Mouse (Mus musculus) hindbrain, embryonic 15.5 days (tissue): ENCODE measurements at regions not wholly inside any gene's neighbourhood (a gene's known extent, or its start where the extent isn't known, plus 50 kb on each side); places are given as distances from the start of the nearest gene placed in this dataset.

Experiments used
- ATAC-seq: fragments of 200-750 bp; cut with Nextera tagmentation; 2 replicates; pipeline ENCODE4 v1.8.0; 2017; ENCODE audit warnings: low read depth, moderate number of reproducible peaks, moderate TSS enrichment; ENCODE audit not compliant: low FRiP score
- H3K27ac ChIP-seq: fragments of 300-500 bp; sonication (generic); replicated peaks from 2 replicates; pipeline ENCODE4 v1.5.1; 2015; ENCODE audit warnings: mild to moderate bottlenecking, inconsistent platforms
- H3K27me3 ChIP-seq: fragments of 300-500 bp; sonication (generic); 2 replicates; pipeline ENCODE4 v1.6.1; 2015; ENCODE audit warnings: control low read depth, inconsistent platforms
- H3K36me3 ChIP-seq: fragments of 300-500 bp; sonication (generic); 2 replicates; pipeline ENCODE4 v1.6.1; 2015; ENCODE audit warnings: control low read depth, inconsistent platforms
- H3K4me1 ChIP-seq: fragments of 300-500 bp; sonication (generic); replicated peaks from 2 replicates; pipeline ENCODE4 v1.6.1; 2015; ENCODE audit warnings: control low read depth, inconsistent platforms
- H3K4me2 ChIP-seq: fragments of 300-500 bp; sonication (generic); 2 replicates; pipeline ENCODE4 v1.6.1; 2015; ENCODE audit warnings: moderate library complexity, mild to moderate bottlenecking, inconsistent platforms
- H3K4me3 ChIP-seq: fragments of 300-500 bp; sonication (generic); 2 replicates; pipeline ENCODE4 v1.5.1; 2015; ENCODE audit warnings: mild to moderate bottlenecking, inconsistent platforms
- H3K9ac ChIP-seq: fragments of 300-500 bp; sonication (generic); 2 replicates; pipeline ENCODE4 v1.6.1; 2015; ENCODE audit warnings: inconsistent platforms
- H3K9me3 ChIP-seq: fragments of 300-500 bp; sonication (generic); 2 replicates; pipeline ENCODE4 v1.6.1; 2016; ENCODE audit warnings: control low read depth, inconsistent platforms
- WGBS: fragments of 180-500 bp; shearing (Covaris S2); methylation state at CpG from one replicate; pipeline ENCODE4 v1.1.7; 2015; 5-methylcytosine and 5-hydroxymethylcytosine counted together

DNA sequence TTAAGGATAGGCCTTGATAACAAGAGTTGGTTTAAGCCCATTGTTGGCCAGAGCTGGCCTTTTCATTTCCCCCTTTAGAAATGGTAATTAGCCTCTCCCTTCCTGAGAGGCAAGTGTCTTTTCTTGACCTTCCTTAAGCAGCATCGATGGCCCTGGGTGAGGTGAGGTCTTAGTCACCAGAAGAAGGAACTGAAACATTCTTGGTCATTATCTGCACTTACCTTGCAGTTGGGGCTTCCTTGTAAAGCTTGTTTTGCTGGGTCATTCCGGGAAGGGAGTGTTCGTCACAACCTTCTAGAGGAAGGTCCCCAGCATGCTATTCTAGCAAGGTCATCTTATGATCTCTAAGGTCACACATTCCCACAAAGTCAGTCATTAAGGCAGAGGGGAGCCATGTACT is 322.6 kb upstream of the Meis1 start:
- H3K36me3 ChIP-seq, result no peaks in the 10 kb centered on the region
- no peak overlapping the region for H3K9ac ChIP-seq
- no peak overlapping the region for H3K4me2 ChIP-seq
- no peak overlapping the region for H3K27ac ChIP-seq
- H3K9me3 ChIP-seq, result no peaks in the 10 kb centered on the region
- no peak overlapping the region for H3K4me3 ChIP-seq
- no peak for ATAC-seq
- no peaks in the 10 kb centered on the region for H3K27me3 ChIP-seq
- WGBS, result 43% methylated on average over 3 of the region's 3 CpGs
- H3K4me1 ChIP-seq, result no peaks in the 10 kb centered on the region

DNA sequence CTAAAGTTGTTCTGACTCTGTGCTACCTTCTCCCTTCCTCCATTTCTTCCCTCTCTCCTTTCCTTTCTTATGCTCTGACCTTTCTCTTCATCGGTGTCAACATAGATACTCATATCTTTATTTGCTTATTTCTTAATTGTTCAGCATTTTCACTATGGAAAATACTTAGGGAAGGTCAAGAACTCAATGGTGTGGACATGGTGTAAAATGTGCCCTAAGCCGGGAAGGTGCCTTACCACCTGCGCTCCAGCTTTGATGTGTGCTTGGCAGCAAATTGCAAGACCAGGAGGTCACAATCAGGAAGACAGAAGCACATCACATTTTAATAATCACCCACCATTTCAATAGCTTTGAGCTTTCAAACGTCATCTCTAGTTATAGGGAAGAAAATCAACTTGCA is 324.0 kb upstream of the Meis1 start:
- ATAC-seq, result no peak
- Histone ChIP-seq H3K9ac (no peak overlapping the region), H3K4me3 (no peak overlapping the region), H3K36me3 (no peaks in the 10 kb centered on the region), H3K27ac (no peak overlapping the region), H3K4me1 (no peaks in the 10 kb centered on the region), H3K4me2 (no peak overlapping the region), H3K27me3 (no peaks in the 10 kb centered on the region), H3K9me3 (no peaks in the 10 kb centered on the region)
- 75% methylated on average over 4 of the region's 4 CpGs for WGBS

DNA sequence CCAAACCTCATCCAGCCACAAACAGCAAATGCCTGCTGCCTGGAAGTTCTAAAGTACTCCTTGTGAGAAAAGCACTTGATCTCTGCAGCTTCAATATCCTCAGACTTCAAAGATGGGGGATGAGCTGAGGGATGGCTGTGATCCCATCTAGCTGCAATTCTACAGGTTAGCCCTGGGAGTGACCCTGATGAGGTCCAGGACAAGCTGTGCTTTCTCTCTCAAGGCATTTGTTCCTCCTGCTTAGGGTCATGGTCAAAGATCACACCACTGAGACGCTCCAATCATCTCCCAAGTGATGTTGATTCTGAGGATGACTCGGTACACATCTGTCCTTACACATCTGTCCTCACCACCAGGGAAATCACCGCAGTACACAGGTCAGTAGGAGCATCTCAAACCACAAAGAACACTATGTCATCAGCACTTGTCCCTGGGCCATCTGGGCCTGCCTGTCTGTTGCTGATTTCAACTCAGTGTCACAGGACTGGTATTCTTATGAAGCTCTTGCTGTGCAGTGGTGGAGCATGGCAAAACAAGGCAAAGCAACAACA is 327.6 kb upstream of the Meis1 start:
- Histone ChIP-seq H3K27ac (no peak overlapping the region), H3K27me3 (no peaks in the 10 kb centered on the region), H3K36me3 (no peaks in the 10 kb centered on the region), H3K4me3 (no peak overlapping the region), H3K4me1 (peaks cover 6% of the 10 kb centered on the region), H3K9ac (no peak overlapping the region), H3K4me2 (no peak overlapping the region), H3K9me3 (no peaks in the 10 kb centered on the region)
- no peak for ATAC-seq
- 83% methylated on average over 3 of the region's 3 CpGs for WGBS

DNA sequence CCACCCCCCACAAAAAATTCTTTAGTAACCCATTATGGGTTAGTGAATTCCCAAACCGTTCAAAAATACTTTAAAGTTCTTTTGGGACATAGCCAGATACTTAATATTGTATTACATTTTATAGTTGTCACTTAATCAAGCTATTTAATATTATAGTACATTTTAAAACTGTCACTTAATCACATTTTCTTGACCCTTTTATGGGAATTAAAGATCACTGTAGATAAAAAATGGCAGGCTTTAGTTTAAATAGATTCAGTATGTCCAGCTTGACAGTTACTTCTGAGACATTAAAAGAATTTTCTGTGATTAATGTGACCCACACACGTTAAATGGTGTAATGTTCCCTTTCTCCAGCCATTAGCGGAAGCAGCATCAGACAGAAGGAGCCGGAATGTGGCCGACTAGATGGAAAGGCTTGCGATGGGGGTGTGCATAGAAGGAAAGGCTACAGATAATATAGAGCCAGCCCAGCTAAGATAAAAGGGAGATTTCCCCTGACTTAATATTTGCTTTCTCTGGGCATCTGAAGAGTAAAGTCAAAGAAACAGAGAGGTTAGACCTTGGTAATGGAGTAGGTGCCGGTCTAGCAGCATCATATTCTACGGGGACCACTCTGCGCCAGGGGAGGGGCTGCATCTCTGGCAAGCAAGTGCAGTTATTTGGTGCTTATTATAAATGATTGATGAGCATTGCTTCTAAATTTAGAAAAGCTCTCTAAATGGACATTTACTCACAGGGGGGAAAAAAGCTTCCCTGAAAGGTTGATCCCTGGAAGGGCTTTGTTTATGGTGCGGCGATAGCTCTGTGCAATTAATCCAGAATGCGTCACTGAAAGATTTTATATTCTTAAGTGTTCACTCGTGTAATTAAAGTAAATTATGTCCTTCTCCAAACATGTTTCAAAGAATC is 331.8 kb upstream of the Meis1 start:
- ATAC-seq, result peak; percentile 68
- Histone ChIP-seq H3K9ac (no peak overlapping the region), H3K36me3 (no peaks in the 10 kb centered on the region), H3K4me2 (peak overlapping the region; percentile 42), H3K4me1 (peaks cover 11% of the 10 kb centered on the region), H3K9me3 (no peaks in the 10 kb centered on the region), H3K4me3 (peak overlapping the region; percentile 15), H3K27ac (no peak overlapping the region), H3K27me3 (no peaks in the 10 kb centered on the region)
- WGBS, result 33% methylated on average over 13 of the region's 13 CpGs

DNA sequence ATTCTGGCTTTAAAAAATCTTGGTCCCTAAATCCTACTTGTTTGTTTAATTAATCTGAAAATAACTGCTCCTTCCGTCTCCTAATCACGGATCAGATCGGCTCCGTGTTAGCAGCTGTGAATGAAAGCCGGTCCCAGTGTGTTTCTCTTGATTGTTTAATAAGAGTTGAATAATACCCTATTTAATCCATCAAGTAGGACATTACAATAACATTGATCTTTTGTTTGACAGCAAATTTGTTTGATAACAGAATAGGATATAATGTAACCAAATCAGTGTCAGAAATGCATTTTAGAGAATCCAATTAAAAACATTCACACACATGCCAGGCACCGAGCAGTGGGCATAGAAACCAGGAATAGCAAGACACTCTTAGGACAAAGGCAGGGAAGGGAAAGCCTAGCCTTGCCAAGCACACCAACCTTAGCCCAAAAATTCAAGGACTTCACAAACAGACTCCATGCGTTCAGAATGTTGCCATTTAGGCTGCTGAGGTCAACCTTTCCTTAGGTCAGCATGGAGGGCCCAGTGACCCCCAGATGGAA is 332.5 kb upstream of the Meis1 start:
- Histone ChIP-seq H3K27ac (no peak overlapping the region; the same call in 1 of the 2 replicates), H3K4me2 (peak overlapping the region; percentile 42), H3K9ac (no peak overlapping the region), H3K9me3 (no peaks in the 10 kb centered on the region), H3K36me3 (no peaks in the 10 kb centered on the region), H3K27me3 (no peaks in the 10 kb centered on the region), H3K4me3 (peak overlapping the region; percentile 15), H3K4me1 (peaks cover 11% of the 10 kb centered on the region)
- 0 out of 2 replicates have a peak, but pooled peaks have one; percentile 52 for ATAC-seq
- WGBS, result 10% methylated on average over 7 of the region's 7 CpGs

DNA sequence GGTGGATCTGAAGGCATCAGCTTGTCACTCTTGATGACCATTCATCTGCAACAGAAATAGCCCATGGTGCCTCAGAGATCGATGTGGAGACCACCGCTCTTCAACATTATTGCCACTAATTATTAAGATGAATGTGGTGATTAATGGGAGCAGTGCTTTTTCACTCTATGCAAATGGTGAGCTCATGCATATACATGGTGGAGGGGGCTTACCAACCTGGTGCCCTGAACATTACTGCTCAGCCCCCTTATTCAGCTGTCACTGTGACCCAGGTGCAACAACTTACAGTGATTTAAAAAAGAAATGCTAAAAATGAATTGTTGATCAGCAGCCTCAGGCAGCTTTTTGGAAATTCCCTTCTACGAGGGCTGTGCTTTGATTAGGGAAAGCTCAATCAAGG is 334.9 kb upstream of the Meis1 start:
- no peaks in the 10 kb centered on the region for H3K9me3 ChIP-seq
- peaks cover 11% of the 10 kb centered on the region for H3K4me1 ChIP-seq
- no peaks in the 10 kb centered on the region for H3K36me3 ChIP-seq
- H3K9ac ChIP-seq, result no peak overlapping the region
- no peak overlapping the region for H3K4me2 ChIP-seq
- H3K27me3 ChIP-seq, result no peaks in the 10 kb centered on the region
- 47% methylated on average over 3 of the region's 3 CpGs for WGBS
- no peak for ATAC-seq
- H3K4me3 ChIP-seq, result no peak overlapping the region
- H3K27ac ChIP-seq, result no peak overlapping the region

GRCm38 (mm10) chr11:19355179-19355578 is 336.4 kb upstream of the Meis1 start:
- Histone ChIP-seq H3K4me2 (no peak overlapping the region), H3K9ac (no peak overlapping the region), H3K4me1 (peaks cover 11% of the 10 kb centered on the region), H3K27me3 (no peaks in the 10 kb centered on the region), H3K9me3 (no peaks in the 10 kb centered on the region), H3K27ac (no peak overlapping the region), H3K4me3 (no peak overlapping the region), H3K36me3 (no peaks in the 10 kb centered on the region)
- 79% methylated on average over 2 of the region's 2 CpGs for WGBS
- no peak for ATAC-seq

GRCm38 (mm10) chr11:19356151-19356550 is 337.4 kb upstream of the Meis1 start:
- H3K4me3 ChIP-seq, result no peak overlapping the region
- 74% methylated on average over 2 of the region's 2 CpGs for WGBS
- H3K4me2 ChIP-seq, result no peak overlapping the region
- no peak overlapping the region for H3K27ac ChIP-seq
- H3K36me3 ChIP-seq, result no peaks in the 10 kb centered on the region
- peaks cover 7% of the 10 kb centered on the region for H3K4me1 ChIP-seq
- no peak for ATAC-seq
- no peaks in the 10 kb centered on the region for H3K9me3 ChIP-seq
- H3K27me3 ChIP-seq, result no peaks in the 10 kb centered on the region
- H3K9ac ChIP-seq, result no peak overlapping the region

DNA sequence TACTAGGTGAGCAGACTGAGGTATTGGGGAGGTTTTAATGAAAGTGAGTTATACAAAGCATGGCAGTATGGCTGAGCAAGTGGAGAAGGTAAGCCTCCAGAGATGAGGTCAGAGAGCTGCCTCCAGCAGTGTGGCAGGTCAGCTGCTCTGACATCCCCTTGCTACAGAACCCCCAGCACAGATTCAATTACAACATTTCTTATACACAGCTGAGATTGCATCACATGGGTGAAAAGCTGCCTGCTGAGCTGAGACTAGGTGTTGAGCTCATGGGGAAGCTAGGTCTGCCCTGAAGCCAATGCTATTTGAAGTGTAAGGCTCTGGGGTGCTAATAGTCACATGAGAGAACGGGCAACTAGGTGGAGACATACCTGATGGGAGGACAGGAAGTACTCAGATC is 350.4 kb upstream of the Meis1 start:
- Histone ChIP-seq H3K9me3 (no peaks in the 10 kb centered on the region), H3K27me3 (no peaks in the 10 kb centered on the region), H3K4me1 (no peaks in the 10 kb centered on the region), H3K27ac (no peak overlapping the region), H3K4me3 (no peak overlapping the region), H3K36me3 (no peaks in the 10 kb centered on the region), H3K4me2 (no peak overlapping the region), H3K9ac (no peak overlapping the region)
- 90% methylated on average over 1 of the region's 1 CpGs for WGBS
- no peak for ATAC-seq

DNA sequence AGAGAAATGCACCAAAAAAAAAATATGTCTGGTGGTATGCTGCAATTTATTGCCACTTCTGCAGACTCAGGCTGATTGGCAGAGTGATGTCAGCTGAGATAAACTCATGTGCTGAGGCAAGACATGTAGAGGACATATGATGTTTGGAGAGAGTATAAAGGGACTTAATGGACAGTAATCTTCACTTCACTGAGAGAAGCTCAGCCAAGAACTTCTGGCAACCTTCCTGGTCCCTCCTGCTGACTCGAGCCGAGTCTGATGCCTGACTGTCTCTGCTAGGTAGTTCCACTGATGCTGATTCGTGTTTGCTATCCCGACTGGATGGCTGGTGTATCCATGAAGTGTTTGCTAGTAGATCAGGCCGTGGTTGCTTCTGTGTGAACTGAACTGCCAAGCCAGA is 354.7 kb upstream of the Meis1 start:
- ATAC-seq, result no peak
- no peak overlapping the region for H3K27ac ChIP-seq

DNA sequence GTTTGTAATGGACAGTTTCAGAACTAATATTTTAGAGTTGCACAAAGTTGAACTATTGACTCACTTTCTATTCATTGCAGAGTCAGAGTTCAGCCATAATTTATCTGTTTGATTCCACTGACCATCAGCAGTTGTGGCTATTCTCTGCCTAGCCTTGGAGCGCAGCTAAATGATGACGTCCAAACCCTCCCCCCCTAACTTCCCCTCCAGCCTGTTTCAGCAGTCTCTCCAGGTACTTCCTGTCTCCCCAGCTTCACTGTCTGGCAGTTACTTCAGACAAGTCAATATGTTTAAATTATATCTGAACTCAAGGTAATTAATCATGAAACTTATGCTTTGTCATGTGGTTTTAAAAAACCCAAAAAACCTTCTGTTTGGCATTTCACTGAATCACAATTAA is 362.1 kb upstream of the Meis1 start:
- Histone ChIP-seq H3K4me3 (no peak overlapping the region), H3K9ac (no peak overlapping the region), H3K27ac (no peak overlapping the region), H3K36me3 (no peaks in the 10 kb centered on the region), H3K4me2 (no peak overlapping the region), H3K9me3 (no peaks in the 10 kb centered on the region), H3K27me3 (no peaks in the 10 kb centered on the region), H3K4me1 (no peaks in the 10 kb centered on the region)
- whole genome bisulfite sequencing, result 67% methylated on average over 2 of the region's 2 CpGs
- no peak for ATAC-seq

More for the DNA sequence above, 354.7 kb upstream of the Meis1 start:
- H3K4me1 ChIP-seq, result no peaks in the 10 kb centered on the region
- no peak overlapping the region for H3K4me2 ChIP-seq
- no peak overlapping the region for H3K9ac ChIP-seq
- no peak overlapping the region for H3K4me3 ChIP-seq
- 70% methylated on average over 5 of the region's 5 CpGs for WGBS
- H3K27me3 ChIP-seq, result no peaks in the 10 kb centered on the region
- H3K9me3 ChIP-seq, result no peaks in the 10 kb centered on the region
- H3K36me3 ChIP-seq, result no peaks in the 10 kb centered on the region

- WGBS, result 89% methylated on average over 6 of the region's 6 CpGs
- no peaks in the 10 kb centered on the region for H3K9me3 ChIP-seq
- no peak overlapping the region for H3K27ac ChIP-seq
- no peak overlapping the region for H3K9ac ChIP-seq
- no peaks in the 10 kb centered on the region for H3K27me3 ChIP-seq
- no peaks in the 10 kb centered on the region for H3K36me3 ChIP-seq
- no peak overlapping the region for H3K4me3 ChIP-seq
- no peak overlapping the region for H3K4me2 ChIP-seq
- H3K4me1 ChIP-seq, result no peaks in the 10 kb centered on the region
- no peak for ATAC-seq
These were observed 370.4 kb upstream of the Meis1 start for GRCm38 (mm10) chr11:19389136-19389535.
